Mouse (Mus musculus) thymus, adult 2 months (tissue): ENCODE measurements around the gene Slc44a3.

Source experiments
- CTCF ChIP-seq: fragments of 200-500 bp; IDR thresholded peaks from 2 replicates; pipeline ENCODE4 v1.5.1; 2012; ENCODE audit warnings: mild to moderate bottlenecking, control low read depth, low read length, moderate library complexity, borderline replicate concordance; ENCODE audit not compliant: control insufficient read depth, poor library complexity, insufficient read depth; ENCODE audit errors: extremely low read depth
- POLR2A ChIP-seq: fragments of 200-500 bp; IDR thresholded peaks from 2 replicates; pipeline ENCODE4 v1.6.1; 2012; ENCODE audit warnings: mild to moderate bottlenecking, low read length, control low read depth, moderate library complexity; ENCODE audit not compliant: control insufficient read depth, poor library complexity, insufficient read depth; ENCODE audit errors: extremely low read depth

GRCm38 (mm10) chr3:121417379-121418250 is 114.6 kb downstream of the Slc44a3 start:
- no peak for TF ChIP-seq CTCF
- TF ChIP-seq POLR2A: no peak
